Mouse (Mus musculus): ENCODE data around the gene Acly.
A peak's percentile ranks its signal among the peaks of the same experiment; 100 is the strongest.

Acly gene

GRCm38 (mm10) chr11:100510556-100510955 lies 17.2 kb downstream of the Acly start:
- no peak for DNase-seq (ENCODE audit: low spot score in 2 of 2)

DNA sequence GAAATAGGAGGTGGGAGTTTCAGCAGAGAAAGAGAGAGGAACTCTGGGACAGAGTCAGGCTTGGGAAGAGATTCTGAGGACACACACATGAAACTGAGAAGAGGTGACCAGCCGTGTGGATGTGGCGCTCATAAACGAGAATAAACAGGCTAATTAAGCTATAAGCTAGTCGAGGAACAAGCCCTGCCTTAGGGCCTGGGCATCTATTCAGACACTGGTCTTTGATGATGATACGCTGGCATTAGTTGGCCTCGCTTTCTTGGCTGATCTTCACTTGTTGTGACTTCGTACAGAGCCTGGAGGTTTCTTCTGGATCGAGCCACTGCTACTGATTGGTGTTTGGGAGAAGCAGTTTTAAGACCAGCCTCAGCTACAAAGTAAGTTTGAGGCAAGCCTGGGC lies 21.8 kb downstream of the Acly start:
- DNase-seq (ENCODE audit: low spot score in 2 of 2), result no peak

DNA sequence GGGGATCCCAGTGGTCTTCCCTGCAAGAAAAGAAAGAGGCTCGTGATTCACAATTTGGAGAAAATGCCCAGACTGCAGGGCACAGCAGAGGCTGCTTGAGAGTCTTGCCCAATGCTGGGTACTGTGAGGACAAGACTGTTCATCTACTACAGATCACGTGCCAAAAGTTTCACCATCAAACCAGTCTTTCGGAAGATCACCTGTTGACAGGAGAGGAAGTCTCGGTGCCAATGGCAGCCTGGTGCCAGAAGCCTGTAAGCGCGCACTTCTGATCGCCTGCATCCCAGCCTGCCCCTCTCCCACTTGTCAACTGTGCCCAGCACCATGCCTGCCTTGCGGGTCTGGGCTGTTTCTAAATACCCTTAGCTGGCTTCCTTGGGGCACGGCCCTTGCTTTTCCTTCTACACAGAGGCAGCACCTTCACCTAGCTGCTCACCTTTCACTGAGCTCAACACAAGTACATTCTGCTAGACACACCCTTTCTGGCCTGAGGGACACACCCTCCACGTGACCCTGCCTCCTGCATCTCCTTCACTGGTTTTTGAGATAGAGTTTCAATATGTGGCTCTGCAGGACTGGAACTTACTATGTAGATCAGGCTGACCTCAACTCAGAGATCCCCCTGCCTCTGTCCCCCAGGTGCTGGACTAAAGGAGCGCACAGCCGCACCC lies 22.7 kb downstream of the Acly start:
- no peak for DNase-seq (ENCODE audit: low spot score in 2 of 2)

GRCm38 (mm10) chr11:100501321-100501720 lies 26.5 kb downstream of the Acly start:
- no peak for DNase-seq (ENCODE audit: low spot score in 2 of 2)

DNA sequence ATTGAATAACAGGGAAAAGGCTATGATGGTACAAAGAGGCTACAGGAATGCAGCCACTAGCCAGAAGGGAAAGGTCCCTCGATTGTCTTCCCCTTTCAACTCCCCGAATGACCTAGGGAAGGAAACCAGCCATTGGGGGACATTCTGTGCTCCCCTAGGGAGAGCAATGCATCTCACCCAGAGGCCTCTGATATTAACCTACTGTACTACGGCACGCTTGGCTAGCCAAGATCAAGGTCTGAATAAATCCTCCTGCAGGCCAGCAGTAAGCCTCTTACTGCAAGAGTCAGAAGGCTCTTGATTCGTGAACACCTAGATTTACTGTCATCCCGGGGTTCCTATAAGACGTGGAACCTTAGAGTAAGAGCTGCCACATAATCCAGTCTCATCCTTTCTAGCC lies 27.1 kb downstream of the Acly start:
- DNase-seq (ENCODE audit: low spot score in 2 of 2), result no peak

GRCm38 (mm10) chr11:100500241-100500640 lies 27.6 kb downstream of the Acly start:
- DNase-seq (ENCODE audit: low spot score in 2 of 2), result no peak

GRCm38 (mm10) chr11:100493771-100494170 lies 34.0 kb downstream of the Acly start:
- no peak for DNase-seq (ENCODE audit: low spot score in 2 of 2)

DNA sequence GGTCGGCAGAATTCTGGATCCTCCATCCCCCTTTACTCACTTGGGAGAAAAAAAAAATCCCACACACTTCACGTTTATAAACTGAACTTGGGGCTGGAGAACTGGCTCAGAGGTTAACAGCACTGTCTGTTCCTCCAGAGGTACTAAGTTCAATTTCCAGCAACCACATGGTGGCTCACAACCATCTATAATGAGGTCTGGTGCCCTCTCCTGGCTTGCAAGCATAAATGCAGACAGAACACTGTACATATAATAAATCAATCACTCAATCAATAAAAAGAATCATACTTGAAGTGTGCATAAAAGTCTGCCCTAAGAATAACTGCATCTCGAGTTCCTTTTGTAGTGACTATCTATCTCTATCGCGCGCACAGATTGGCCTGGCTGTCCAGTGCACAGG lies 36.8 kb downstream of the Acly start:
- no peak for DNase-seq (ENCODE audit: low spot score in 2 of 2)

DNA sequence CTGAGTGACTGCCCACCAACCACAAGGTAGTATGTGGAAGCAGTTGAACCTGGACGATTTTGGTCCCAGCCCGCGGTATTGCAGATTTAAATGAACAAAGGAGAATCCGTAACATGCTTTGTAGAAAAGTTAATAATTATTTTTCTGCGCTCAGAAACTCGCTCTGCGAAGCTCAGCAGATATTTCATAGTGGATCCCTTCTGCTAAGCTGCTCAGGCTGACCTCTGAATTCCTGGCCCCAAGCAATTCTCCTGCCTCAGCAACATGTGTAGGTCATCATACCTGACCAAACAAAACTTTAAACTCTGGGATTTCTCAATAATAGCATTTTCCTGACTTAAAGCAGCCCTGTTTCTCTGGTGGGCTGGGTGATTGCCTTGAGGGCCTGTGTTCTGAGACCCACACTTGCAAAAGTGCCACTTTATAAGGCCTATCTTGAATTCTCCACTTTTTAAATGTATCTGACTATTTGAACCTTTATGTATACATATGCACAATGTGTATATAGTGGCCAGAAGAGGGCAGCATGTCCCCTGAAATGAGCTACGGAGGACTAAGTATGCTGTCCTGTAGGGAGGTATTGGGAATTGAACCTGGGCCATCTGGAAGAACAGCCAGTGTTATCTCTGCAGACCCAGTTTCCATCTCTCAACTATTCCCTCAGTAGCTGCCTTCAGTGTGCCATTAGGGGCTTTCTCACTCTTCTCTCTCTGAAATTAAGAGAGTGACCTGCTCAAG lies 41.8 kb downstream of the Acly start:
- no peak for DNase-seq (ENCODE audit: low spot score in 2 of 2)

GRCm38 (mm10) chr11:100484461-100484860 lies 43.3 kb downstream of the Acly start:
- no peak for DNase-seq (ENCODE audit: low spot score in 2 of 2)

DNA sequence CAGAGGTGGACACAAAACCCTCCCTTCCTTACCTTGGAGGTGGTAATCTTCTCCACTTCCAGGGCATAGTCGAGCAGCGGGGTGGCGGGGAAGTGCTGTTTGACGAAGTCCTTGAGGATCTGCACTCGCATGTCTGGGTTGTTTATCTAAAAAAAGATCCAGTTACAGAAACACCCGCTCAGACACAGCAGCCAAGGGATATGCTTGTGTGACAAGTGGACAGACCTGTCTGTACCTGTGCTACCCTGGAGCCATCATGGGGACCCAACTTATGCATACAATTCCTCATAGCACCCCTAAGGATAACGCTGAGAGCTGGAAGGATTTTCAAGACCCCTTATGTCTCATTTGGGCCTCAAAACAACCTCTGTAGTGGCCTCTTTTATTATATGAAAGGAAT lies 48.6 kb downstream of the Acly start:
- no peak for DNase-seq (ENCODE audit: low spot score in 2 of 2)

DNA sequence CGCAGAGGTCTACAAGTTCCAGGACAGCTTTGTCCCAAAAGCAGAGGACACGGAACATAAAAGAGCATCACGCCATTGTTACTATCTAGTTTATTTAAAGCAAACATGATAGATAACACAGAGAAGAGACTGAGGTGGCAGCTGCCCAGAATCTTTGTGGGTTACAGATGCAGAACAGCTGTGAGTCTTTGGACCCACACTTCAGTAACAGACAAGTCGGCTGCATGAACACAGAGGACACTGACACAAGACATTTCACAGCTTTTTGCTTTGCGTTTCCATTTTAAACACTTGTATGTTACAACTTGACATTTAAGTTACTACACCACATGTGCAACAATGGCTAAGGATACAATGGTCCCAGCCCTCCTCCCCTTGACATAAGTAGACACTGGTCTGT lies 51.5 kb downstream of the Acly start:
- DNase-seq (ENCODE audit: low spot score in 2 of 2), result no peak

DNA sequence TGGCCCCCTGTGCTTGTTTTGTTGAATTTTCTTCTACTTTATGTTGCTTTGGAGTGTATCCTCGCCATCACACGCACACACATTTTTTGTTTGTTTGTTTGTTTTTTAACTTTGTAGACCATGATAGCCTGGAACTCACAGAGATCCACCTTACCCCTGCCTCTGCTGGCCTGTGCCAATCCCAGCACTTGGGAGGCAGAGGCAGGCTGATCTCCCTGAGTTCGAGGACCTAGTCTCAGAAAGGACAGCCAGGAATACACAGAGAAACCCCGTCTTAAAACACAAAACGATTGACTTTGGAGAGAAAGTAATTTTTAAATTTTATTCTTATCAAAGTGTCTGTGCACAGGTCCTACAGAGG lies 54.9 kb downstream of the Acly start:
- no peak for DNase-seq (ENCODE audit: low spot score in 2 of 2)

DNA sequence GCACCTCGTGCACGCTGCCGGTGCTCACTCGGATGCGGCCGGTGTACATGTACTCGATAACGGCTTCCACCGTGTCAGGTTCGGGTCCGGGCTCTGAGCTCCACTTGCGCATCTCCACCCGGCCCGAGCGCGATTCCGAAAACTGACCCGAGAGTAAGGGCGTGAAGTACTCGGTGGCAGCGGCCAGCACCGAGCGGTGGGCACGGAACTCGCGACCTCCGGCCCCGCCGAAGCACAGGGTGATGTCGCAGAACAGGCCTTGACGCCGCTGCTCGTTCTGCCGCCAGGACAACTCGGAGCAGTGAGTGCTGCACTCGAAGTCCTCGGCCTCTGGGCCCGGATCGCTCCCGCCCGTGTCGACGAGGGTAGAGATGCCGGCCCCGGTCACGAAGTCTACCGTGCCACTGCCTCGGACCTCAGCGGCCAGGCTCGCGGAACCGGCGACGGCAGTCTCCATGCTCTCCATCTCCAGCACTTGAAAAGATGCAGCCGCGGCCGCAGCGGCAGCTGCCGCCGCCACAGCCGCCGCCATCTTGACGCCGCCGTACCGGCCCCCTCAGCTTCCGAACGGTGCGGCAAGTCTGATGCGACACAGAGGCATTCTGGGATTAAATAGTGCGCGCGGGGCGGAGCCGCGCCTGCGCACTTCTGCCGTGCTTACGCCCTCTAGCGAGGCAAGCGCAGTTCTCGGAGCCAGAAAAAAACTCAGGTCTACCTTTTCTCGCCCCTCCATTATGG lies 55.4 kb downstream of the Acly start, which contains the start of gene Klhl11:
Gene Klhl11 (minus strand): TSS at position 545 of the 738 bp plus-strand sequence.
- DNase-seq (ENCODE audit: low spot score in 2 of 2), result peak; percentile 94

DNA sequence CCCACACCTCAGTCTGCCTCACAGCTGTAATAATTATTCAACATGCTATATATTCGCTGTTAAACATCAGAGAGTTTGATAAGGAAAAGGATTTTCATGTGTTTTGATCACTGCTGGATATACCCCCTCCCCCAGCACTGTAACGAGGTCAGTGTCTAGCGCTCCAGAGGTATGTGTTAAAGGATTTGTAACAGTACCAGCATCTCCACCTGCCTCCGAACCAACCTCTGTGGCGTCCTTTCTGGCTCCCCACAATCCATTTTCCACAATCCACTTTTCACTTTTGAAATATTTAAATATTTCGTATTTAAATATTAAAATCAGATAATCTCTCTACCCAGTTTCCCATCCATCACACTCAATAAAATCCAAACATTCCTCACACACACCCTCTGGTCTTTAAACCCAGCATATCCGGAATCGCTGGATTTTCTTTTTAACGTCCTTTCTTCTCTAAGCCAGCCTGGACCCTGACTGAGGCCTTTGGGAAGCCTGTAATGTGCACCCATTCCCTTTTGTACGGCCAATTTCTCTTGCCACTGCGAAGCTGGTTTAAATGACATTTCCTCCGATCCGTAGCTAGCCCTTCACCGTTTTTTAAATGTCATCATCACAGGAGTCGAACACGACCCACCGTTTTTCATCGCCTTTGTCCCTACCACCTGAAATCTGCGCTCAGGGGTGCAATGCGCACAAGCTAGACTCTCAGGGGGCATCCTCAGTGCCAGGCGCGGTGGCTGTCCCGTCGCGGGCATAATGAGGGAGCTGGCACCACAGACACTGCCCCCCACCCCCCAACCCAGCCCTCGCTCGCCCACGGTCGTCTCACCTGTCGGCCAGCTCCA lies 56.2 kb downstream of the Acly start:
- DNase-seq (ENCODE audit: low spot score in 2 of 2), result no peak

DNA sequence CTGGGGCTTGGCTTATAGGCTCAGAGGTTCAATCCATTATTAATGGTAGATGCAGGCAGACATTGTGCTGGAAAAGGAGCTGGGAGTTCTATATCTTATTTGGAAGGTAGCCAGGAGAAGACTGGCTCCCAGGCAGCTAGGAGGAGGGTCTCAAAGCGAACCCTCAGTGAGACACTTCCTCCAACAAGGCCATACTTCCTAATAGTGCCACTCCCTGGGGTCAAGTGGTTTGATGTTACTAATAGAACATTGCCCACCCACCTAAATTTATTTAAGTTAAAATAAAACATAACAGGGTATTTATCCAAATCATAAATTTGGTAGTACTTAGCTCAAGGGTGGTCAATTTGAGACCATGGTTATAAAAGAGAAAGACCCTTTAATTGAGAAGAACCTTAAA lies 62.0 kb downstream of the Acly start:
- no peak for DNase-seq (ENCODE audit: low spot score in 2 of 2)

- DNase-seq (ENCODE audit: low spot score in 2 of 2), result no peak
These were observed 62.5 kb downstream of the Acly start for GRCm38 (mm10) chr11:100465229-100465792.

DNA sequence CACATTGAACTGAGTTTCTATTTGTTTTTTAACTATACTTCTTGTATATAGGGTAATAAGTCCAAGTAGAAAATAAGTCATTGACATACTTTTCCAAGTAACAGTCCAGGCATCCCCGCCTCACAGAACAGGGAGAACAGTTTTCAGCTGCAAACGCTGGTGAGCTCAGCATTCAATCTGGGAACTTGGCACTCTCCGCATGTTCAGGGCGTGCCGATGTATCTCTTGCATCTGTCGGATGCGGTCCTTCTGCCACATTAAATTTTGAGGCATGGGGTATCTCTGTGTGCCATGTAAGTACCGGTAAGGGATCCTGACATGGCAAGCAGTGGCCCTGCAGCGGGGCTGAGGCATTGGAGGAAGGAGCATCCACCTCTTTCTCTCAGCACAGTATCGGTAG lies 65.1 kb downstream of the Acly start:
- peak; percentile 53 to 55 for DNase-seq (ENCODE audit: low spot score in 2 of 2)

GRCm38 (mm10) chr11:100457711-100458110 lies 70.1 kb downstream of the Acly start:
- DNase-seq (ENCODE audit: low spot score in 2 of 2), result no peak

DNA sequence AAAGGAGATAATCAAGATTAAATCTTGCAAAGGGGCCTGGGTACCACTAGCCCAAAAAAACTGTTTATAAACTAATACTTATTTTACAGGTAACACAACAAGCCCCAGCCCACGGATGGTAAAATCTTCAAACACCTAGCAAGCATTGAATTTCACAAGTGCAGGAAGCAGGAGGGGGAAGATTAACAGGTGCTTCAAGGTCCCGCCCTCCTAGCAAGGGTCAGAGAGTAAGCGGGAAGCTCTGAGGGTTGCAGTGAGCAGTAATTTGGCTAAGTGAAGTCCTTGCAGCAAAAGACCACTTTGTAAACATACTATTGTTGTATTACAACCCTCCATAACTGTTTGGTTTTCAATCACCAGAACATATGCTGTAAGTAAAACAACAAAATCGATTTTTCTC lies 70.6 kb downstream of the Acly start:
- no peak for DNase-seq (ENCODE audit: low spot score in 2 of 2)

GRCm38 (mm10) chr11:100442625-100443024 lies 85.2 kb downstream of the Acly start:
- DNase-seq (ENCODE audit: low spot score in 2 of 2), result no peak

GRCm38 (mm10) chr11:100441797-100442196 lies 86.0 kb downstream of the Acly start, which contains the start of the genes Nt5c3b and Klhl10:
Gene Nt5c3b (minus strand): TSS chr11:100441808.
Gene Klhl10 (plus strand): TSS chr11:100441917.
- DNase-seq (ENCODE audit: low spot score in 2 of 2), result no peak

Data from right cerebral cortex, postnatal 10 days (tissue).